Mouse (Mus musculus) MEL (cell line): ENCODE results near the gene Avpr1a. TPM values are rescaled to one million over a fixed set of nuclear protein-coding genes. Genes with fewer than 3 reads are reported as not detected.

Experiments used
- DNase-seq: peaks from one replicate; pipeline ENCODE4 v3.0.0; 2011; ENCODE audit warnings: low read depth, low spot score
- H3K27ac ChIP-seq: 2 replicates; pipeline ENCODE4 v1.5.1; 2012; ENCODE audit warnings: low read depth, mild to moderate bottlenecking, control low read depth, low read length, moderate library complexity; ENCODE audit not compliant: control insufficient read depth
- H3K27me3 ChIP-seq, 2 experiments: fragments of 150-350 bp in 1 of 2; sonication (generic) in 1 of 2; 2 replicates each; pipeline ENCODE4 v1.6.1; 2012; ENCODE audit warnings: low read length in 2 of 2, mild to moderate bottlenecking in 2 of 2, improper control_type of control experiment in 1 of 2, moderate library complexity in 1 of 2; ENCODE audit not compliant: insufficient read depth in 2 of 2, control insufficient read depth in 1 of 2
- H3K36me3 ChIP-seq, 2 experiments: 2 replicates each; pipeline ENCODE4 v1.6.1; 2012 to 2014; ENCODE audit warnings: low read length in 2 of 2, improper control_type of control experiment in 1 of 2, inconsistent platforms in 1 of 2, mild to moderate bottlenecking in 1 of 2; ENCODE audit not compliant: insufficient read depth in 2 of 2, control insufficient read depth in 1 of 2
- H3K4me1 ChIP-seq, 2 experiments: fragments of 150-350 bp in 1 of 2; sonication (generic) in 1 of 2; 2 replicates each; pipeline ENCODE4 v1.6.1; 2012; ENCODE audit warnings: low read length in 2 of 2, improper control_type of control experiment in 1 of 2, mild to moderate bottlenecking in 1 of 2; ENCODE audit not compliant: insufficient read depth in 2 of 2, control insufficient read depth in 1 of 2
- H3K4me3 ChIP-seq, 2 experiments: fragments of 150-350 bp in 1 of 2; sonication (generic) in 1 of 2; 2 replicates each; pipeline ENCODE4 v1.5.1; 2012; ENCODE audit warnings: low read depth in 2 of 2, low read length in 2 of 2, mild to moderate bottlenecking in 2 of 2, moderate library complexity in 2 of 2, control low read depth in 1 of 2, improper control_type of control experiment in 1 of 2; ENCODE audit not compliant: control insufficient read depth in 1 of 2, insufficient read depth in 1 of 2
- H3K79me2 ChIP-seq: 2 replicates; pipeline ENCODE4 v1.6.1; 2012; ENCODE audit warnings: mild to moderate bottlenecking, low read length, moderate library complexity; ENCODE audit not compliant: control insufficient read depth, poor library complexity, insufficient read depth
- H3K9ac ChIP-seq: 2 replicates; pipeline ENCODE4 v1.6.1; 2012; ENCODE audit warnings: low read depth, mild to moderate bottlenecking, control low read depth, low read length, moderate library complexity; ENCODE audit not compliant: control insufficient read depth, poor library complexity, severe bottlenecking
- H3K9me3 ChIP-seq: fragments of 150-350 bp; sonication (generic); replicated peaks from 2 replicates; pipeline ENCODE4 v1.6.1; 2012; ENCODE audit warnings: mild to moderate bottlenecking, low read length, improper control_type of control experiment, moderate library complexity; ENCODE audit not compliant: insufficient read depth
- CHD2 ChIP-seq: IDR thresholded peaks from 2 replicates; pipeline ENCODE4 v1.6.1; 2011; ENCODE audit warnings: low read length, improper control_type of control experiment
- ELF1 ChIP-seq: IDR thresholded peaks from 2 replicates; pipeline ENCODE4 v1.6.1; 2014; ENCODE audit warnings: low read depth, mild to moderate bottlenecking, inconsistent platforms, low read length, improper control_type of control experiment, moderate library complexity
- EP300 ChIP-seq, 2 experiments: IDR thresholded peaks; 2 replicates each; pipeline ENCODE4 v1.6.1; 2011; ENCODE audit warnings: improper control_type of control experiment in 2 of 2, low read length in 2 of 2, low read depth in 1 of 2, mild to moderate bottlenecking in 1 of 2
- ETS1 ChIP-seq: IDR thresholded peaks from 2 replicates; pipeline ENCODE4 v1.6.1; 2012; ENCODE audit warnings: low read depth, mild to moderate bottlenecking, inconsistent platforms, low read length, improper control_type of control experiment, moderate library complexity
- GABPA ChIP-seq: IDR thresholded peaks from 2 replicates; pipeline ENCODE4 v1.6.1; 2012; ENCODE audit warnings: low read depth, mild to moderate bottlenecking, inconsistent platforms, low read length, improper control_type of control experiment, moderate library complexity
- GATA1 ChIP-seq: IDR thresholded peaks from 2 replicates; pipeline ENCODE4 v1.6.1; 2011; ENCODE audit warnings: low read depth, low read length, improper control_type of control experiment
- KAT2A ChIP-seq: conservative IDR thresholded peaks from 2 replicates; pipeline ENCODE4 v1.6.1; 2012; ENCODE audit warnings: low read depth, low read length, improper control_type of control experiment, inconsistent platforms
- MAZ ChIP-seq: IDR thresholded peaks from 2 replicates; pipeline ENCODE4 v1.6.1; 2012; ENCODE audit warnings: low read depth, mild to moderate bottlenecking, inconsistent platforms, low read length, improper control_type of control experiment
- MXI1 ChIP-seq: IDR thresholded peaks from 2 replicates; pipeline ENCODE4 v1.6.1; 2011; ENCODE audit warnings: mild to moderate bottlenecking, low read depth, low read length, improper control_type of control experiment
- MYC ChIP-seq: IDR thresholded peaks from 2 replicates; pipeline ENCODE4 v1.6.1; 2011; ENCODE audit warnings: low read depth, mild to moderate bottlenecking, low read length, improper control_type of control experiment, moderate library complexity
- RAD21 ChIP-seq: IDR thresholded peaks from 2 replicates; pipeline ENCODE4 v1.6.1; 2011; ENCODE audit warnings: mild to moderate bottlenecking, low read depth, low read length, improper control_type of control experiment
- RCOR1 ChIP-seq: IDR thresholded peaks from 2 replicates; pipeline ENCODE4 v1.6.1; 2012; ENCODE audit warnings: low read depth, mild to moderate bottlenecking, inconsistent platforms, low read length, improper control_type of control experiment
- SIN3A ChIP-seq: IDR thresholded peaks from 2 replicates; pipeline ENCODE4 v1.6.1; 2012; ENCODE audit warnings: low read length, improper control_type of control experiment, inconsistent platforms
- TBP ChIP-seq: IDR thresholded peaks from 2 replicates; pipeline ENCODE4 v1.8.0; 2011; ENCODE audit warnings: low read depth, low read length, improper control_type of control experiment
- TCF12 ChIP-seq: IDR thresholded peaks from 2 replicates; pipeline ENCODE4 v1.6.1; 2014; ENCODE audit warnings: low read depth, mild to moderate bottlenecking, inconsistent platforms, low read length, improper control_type of control experiment, moderate library complexity
- UBTF ChIP-seq: IDR thresholded peaks from 2 replicates; pipeline ENCODE4 v1.6.1; 2012; ENCODE audit warnings: low read depth, mild to moderate bottlenecking, inconsistent platforms, low read length, improper control_type of control experiment, moderate library complexity, borderline replicate concordance; ENCODE audit not compliant: insufficient read depth
- ZC3H11A ChIP-seq: IDR thresholded peaks from 2 replicates; pipeline ENCODE4 v1.6.1; 2012; ENCODE audit warnings: low read depth, mild to moderate bottlenecking, inconsistent platforms, low read length, improper control_type of control experiment
- ZKSCAN1 ChIP-seq: IDR thresholded peaks from 2 replicates; pipeline ENCODE4 v1.6.1; 2012; ENCODE audit warnings: low read depth, mild to moderate bottlenecking, inconsistent platforms, low read length, improper control_type of control experiment, moderate library complexity
- ZMIZ1 ChIP-seq: IDR thresholded peaks from 2 replicates; pipeline ENCODE4 v1.6.1; 2012; ENCODE audit warnings: low read depth, mild to moderate bottlenecking, inconsistent platforms, low read length, improper control_type of control experiment, moderate library complexity
- ZNF384 ChIP-seq: IDR thresholded peaks from 2 replicates; pipeline ENCODE4 v1.6.1; 2012; ENCODE audit warnings: low read depth, mild to moderate bottlenecking, inconsistent platforms, low read length, improper control_type of control experiment
- polyA plus RNA-seq, 2 experiments: library from polyadenylated mRNA; stranded (reverse) in 1 of 2; unstranded in 1 of 2; fragments of >175 nt in 1 of 2; fragments of >200 nt in 1 of 2; gene quantifications; 2 replicates each; pipeline versions ENCODE4 v1.2.1 to v1.2.4; 2012; ENCODE audit warnings: low replicate concordance in 2 of 2, low read depth in 1 of 2; ENCODE audit not compliant: insufficient read length in 2 of 2, insufficient read depth in 1 of 2, missing spikeins in 1 of 2
- total RNA-seq: library from RNA; depleted of rRNA; stranded (reverse); fragments of 300-350 nt; gene quantifications from 2 replicates; pipeline ENCODE4 v1.2.3, GENCODE M21; 2012

The Avpr1a gene
- total and polyA plus RNA-seq, 3 experiments, result not detected

DNA sequence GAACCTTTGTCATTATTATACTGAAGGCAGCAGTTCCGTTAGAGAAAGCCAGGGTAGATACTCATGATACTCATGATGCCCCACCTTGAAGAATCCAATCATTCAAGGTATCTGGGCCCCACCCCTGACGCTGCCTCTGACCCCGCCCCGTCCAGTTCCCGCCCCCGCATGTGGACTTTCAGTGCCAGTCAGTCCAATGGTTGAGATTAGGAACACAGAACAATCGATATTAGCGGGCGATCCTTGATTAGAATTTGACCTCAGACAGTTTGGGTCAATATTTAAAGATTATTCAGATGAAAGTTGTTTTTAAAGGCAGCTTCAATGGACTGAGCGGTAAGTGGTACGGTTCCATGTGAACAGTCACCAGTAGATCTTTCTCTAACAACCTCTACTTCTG is 7.5 kb downstream of the Avpr1a start:
- Histone ChIP-seq H3K9ac (no peak overlapping the region), H3K27me3 (no peaks in the 10 kb centered on the region), H3K9me3 (no peaks in the 10 kb centered on the region), H3K4me3 (no peak overlapping the region), H3K36me3 (no peaks in the 10 kb centered on the region), H3K4me1 (no peaks in the 10 kb centered on the region), H3K79me2 (no peaks in the 10 kb centered on the region), H3K27ac (no peak overlapping the region)
- TF ChIP-seq ZC3H11A, result no peak
- TF ChIP-seq KAT2A, result no peak
- TF ChIP-seq TCF12, result no peak
- TF ChIP-seq UBTF, result no peak
- TF ChIP-seq MYC, result no peak
- TF ChIP-seq ZMIZ1, result no peak
- no peak for TF ChIP-seq EP300 (IDR thresholded peaks at IDR 0.05; ENCODE audit: low read depth in 1 of 2, low read length in 2 of 2)
- no peak for TF ChIP-seq RCOR1
- TF ChIP-seq GABPA, result no peak
- TF ChIP-seq ELF1, result no peak
- no peak for TF ChIP-seq MAZ
- no peak for TF ChIP-seq MXI1
- no peak for TF ChIP-seq ETS1
- TF ChIP-seq TBP, result no peak
- DNase-seq, result no peak

GRCm38 (mm10) chr10:122476846-122477245 is 28.5 kb downstream of the Avpr1a start:
- Histone ChIP-seq H3K9ac (no peak overlapping the region), H3K27me3 (no peaks in the 10 kb centered on the region), H3K27ac (no peak overlapping the region), H3K4me1 (no peaks in the 10 kb centered on the region), H3K4me3 (no peak overlapping the region), H3K9me3 (no peaks in the 10 kb centered on the region), H3K79me2 (no peaks in the 10 kb centered on the region), H3K36me3 (no peaks in the 10 kb centered on the region)
- TF ChIP-seq ZKSCAN1 (no peak), ZC3H11A (no peak), RAD21 (no peak), GATA1 (no peak), ZNF384 (no peak), SIN3A (no peak), CHD2 (no peak)
- DNase-seq, result no peak
